Mouse (Mus musculus) heart, embryonic 13.5 days (tissue): ENCODE measurements at regions not wholly inside any gene's neighbourhood (a gene's known extent, or its start where the extent isn't known, plus 50 kb on each side); places are given as distances from the start of the nearest gene placed in this dataset.

Experiments
- ATAC-seq: fragments of 200-750 bp; cut with Nextera tagmentation; 2 replicates; pipeline ENCODE4 v1.8.0; 2017; ENCODE audit warnings: moderate TSS enrichment; ENCODE audit not compliant: insufficient number of reproducible peaks, low FRiP score, low TSS enrichment; ENCODE audit errors: extremely low read depth
- H3K27ac ChIP-seq: fragments of 300-500 bp; sonication (generic); replicated peaks from 2 replicates; pipeline ENCODE4 v1.5.1; 2015; ENCODE audit warnings: moderate library complexity, mild to moderate bottlenecking, inconsistent platforms
- H3K27me3 ChIP-seq: fragments of 300-500 bp; sonication (generic); replicated peaks from 2 replicates; pipeline ENCODE4 v1.6.1; 2015; ENCODE audit warnings: mild to moderate bottlenecking, inconsistent platforms
- H3K36me3 ChIP-seq: fragments of 300-500 bp; sonication (generic); 2 replicates; pipeline ENCODE4 v1.6.1; 2015; ENCODE audit warnings: mild to moderate bottlenecking, inconsistent platforms
- H3K4me1 ChIP-seq: fragments of 300-500 bp; sonication (generic); 2 replicates; pipeline ENCODE4 v1.6.1; 2015; ENCODE audit warnings: inconsistent platforms
- H3K4me2 ChIP-seq: fragments of 300-500 bp; sonication (generic); 2 replicates; pipeline ENCODE4 v1.6.1; 2015; ENCODE audit warnings: inconsistent platforms, mild to moderate bottlenecking, moderate library complexity
- H3K4me3 ChIP-seq: fragments of 300-500 bp; sonication (generic); 2 replicates; pipeline ENCODE4 v1.5.1; 2015; ENCODE audit warnings: moderate library complexity, mild to moderate bottlenecking, inconsistent platforms
- H3K9ac ChIP-seq: fragments of 300-500 bp; sonication (generic); 2 replicates; pipeline ENCODE4 v1.6.1; 2015; ENCODE audit warnings: inconsistent platforms, mild to moderate bottlenecking, moderate library complexity
- H3K9me3 ChIP-seq: fragments of 300-500 bp; sonication (generic); 2 replicates; pipeline ENCODE4 v1.6.1; 2016; ENCODE audit warnings: inconsistent platforms
- WGBS: fragments of 180-500 bp; shearing (Covaris S2); methylation state at CpG from one replicate; pipeline ENCODE4 v1.1.7; 2015; ENCODE audit warnings: mixed read lengths; 5-methylcytosine and 5-hydroxymethylcytosine counted together

GRCm38 (mm10) chr6:35805738-35806137, 266.1 kb upstream of the Mtpn start:
- Histone ChIP-seq H3K36me3 (no peaks in the 10 kb centered on the region), H3K27ac (no peak overlapping the region), H3K9ac (no peak overlapping the region), H3K4me1 (no peaks in the 10 kb centered on the region), H3K9me3 (no peaks in the 10 kb centered on the region), H3K27me3 (no peaks in the 10 kb centered on the region), H3K4me2 (no peak overlapping the region), H3K4me3 (no peak overlapping the region)
- ATAC-seq = no peak
- 73% methylated on average over 2 of the region's 2 CpGs for WGBS

DNA sequence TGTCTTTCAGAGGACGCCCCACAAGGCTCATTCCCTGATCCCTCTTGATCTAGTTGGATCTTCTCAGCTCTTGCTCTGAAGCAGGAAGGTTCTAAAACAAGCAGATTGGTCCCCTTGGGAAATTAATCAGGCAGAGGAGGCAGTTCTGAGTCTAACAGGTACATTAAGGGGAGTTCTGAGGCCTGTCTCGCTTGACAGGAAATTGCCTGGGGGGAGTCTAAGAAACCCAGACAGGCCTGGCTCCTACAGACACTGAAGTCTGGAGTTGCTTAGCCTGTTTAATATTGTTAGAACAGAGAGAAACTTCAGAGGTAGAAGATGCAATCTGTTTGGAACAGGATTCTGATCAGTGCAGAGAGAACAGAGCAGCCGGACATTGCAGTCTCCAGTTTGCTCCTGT, 264.4 kb upstream of the Mtpn start:
- Histone ChIP-seq H3K36me3 (no peaks in the 10 kb centered on the region), H3K4me2 (no peak overlapping the region), H3K9me3 (no peaks in the 10 kb centered on the region), H3K27ac (no peak overlapping the region), H3K4me3 (no peak overlapping the region), H3K9ac (no peak overlapping the region), H3K27me3 (no peaks in the 10 kb centered on the region), H3K4me1 (peaks cover 4% of the 10 kb centered on the region; the same call in 1 of the 2 replicates)
- ATAC-seq = no peak
- 75% methylated on average over 3 of the region's 3 CpGs for WGBS

GRCm38 (mm10) chr6:35779706-35780105, 240.0 kb upstream of the Mtpn start:
- H3K4me1 ChIP-seq = no peaks in the 10 kb centered on the region
- H3K9ac ChIP-seq = no peak overlapping the region
- H3K9me3 ChIP-seq = no peaks in the 10 kb centered on the region
- no peaks in the 10 kb centered on the region for H3K27me3 ChIP-seq
- no peaks in the 10 kb centered on the region for H3K36me3 ChIP-seq
- H3K27ac ChIP-seq = no peak overlapping the region
- H3K4me3 ChIP-seq = no peak overlapping the region
- H3K4me2 ChIP-seq = no peak overlapping the region
- 81% methylated on average over 1 of the region's 1 CpGs for WGBS
- ATAC-seq = no peak

- H3K27me3 ChIP-seq = no peaks in the 10 kb centered on the region
- no peaks in the 10 kb centered on the region for H3K4me1 ChIP-seq
- no peak overlapping the region for H3K4me2 ChIP-seq
- WGBS = 80% methylated on average over 3 of the region's 3 CpGs
- no peak overlapping the region for H3K9ac ChIP-seq
- H3K9me3 ChIP-seq = no peaks in the 10 kb centered on the region
- H3K27ac ChIP-seq = no peak overlapping the region
- H3K4me3 ChIP-seq = no peak overlapping the region
- H3K36me3 ChIP-seq = no peaks in the 10 kb centered on the region
- ATAC-seq = no peak
These were observed 231.2 kb upstream of the Mtpn start for GRCm38 (mm10) chr6:35770907-35771306.

DNA sequence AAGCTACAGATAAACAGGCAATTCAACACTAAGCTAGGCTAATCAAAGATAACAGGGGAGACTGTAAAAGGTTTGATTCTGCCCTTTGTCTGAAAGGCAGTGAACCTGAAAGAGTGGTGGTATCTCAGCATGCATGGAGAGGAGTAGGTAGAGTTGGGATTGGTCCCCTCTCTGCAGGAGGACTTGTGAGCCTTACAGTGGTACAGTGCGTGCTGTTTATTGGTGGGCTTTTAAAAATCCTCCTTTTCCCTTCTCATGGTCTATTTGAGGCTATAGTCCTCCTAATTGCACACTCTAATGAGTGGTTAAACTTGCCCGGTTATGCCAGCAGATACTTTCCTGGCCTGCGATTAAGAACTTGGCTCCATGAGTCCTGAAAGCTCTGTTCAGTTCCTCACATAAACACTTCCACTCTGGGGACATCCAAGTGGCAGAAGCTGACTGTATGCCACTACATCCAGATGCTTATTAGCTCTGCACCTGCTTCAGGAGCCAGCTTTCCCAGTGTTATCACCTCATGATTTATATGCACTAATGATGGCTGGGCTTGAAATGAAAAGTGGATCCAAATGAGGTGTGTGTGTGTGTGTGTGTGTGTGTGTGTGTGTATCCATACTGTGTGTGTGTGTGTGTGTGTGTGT, 220.0 kb upstream of the Mtpn start:
- Histone ChIP-seq H3K4me1 (no peaks in the 10 kb centered on the region), H3K9me3 (peaks cover 3% of the 10 kb centered on the region; the same call in 1 of the 2 replicates), H3K4me2 (no peak overlapping the region), H3K27ac (no peak overlapping the region), H3K36me3 (no peaks in the 10 kb centered on the region), H3K9ac (no peak overlapping the region), H3K27me3 (no peaks in the 10 kb centered on the region), H3K4me3 (no peak overlapping the region)
- WGBS = 88% methylated on average over 3 of the region's 3 CpGs
- ATAC-seq = no peak

- H3K4me1 ChIP-seq = no peaks in the 10 kb centered on the region
- H3K4me2 ChIP-seq = no peak overlapping the region
- no peaks in the 10 kb centered on the region for H3K36me3 ChIP-seq
- no peak for ATAC-seq
- no peak overlapping the region for H3K9ac ChIP-seq
- no peaks in the 10 kb centered on the region for H3K9me3 ChIP-seq
- H3K27me3 ChIP-seq = no peaks in the 10 kb centered on the region
- no peak overlapping the region for H3K27ac ChIP-seq
- WGBS = 33% methylated on average over 1 of the region's 1 CpGs
- H3K4me3 ChIP-seq = no peak overlapping the region
These were observed 206.3 kb upstream of the Mtpn start for GRCm38 (mm10) chr6:35746034-35746433.

GRCm38 (mm10) chr6:35705587-35705986, 165.9 kb upstream of the Mtpn start:
- no peak overlapping the region for H3K4me3 ChIP-seq
- H3K9me3 ChIP-seq = no peaks in the 10 kb centered on the region
- H3K36me3 ChIP-seq = no peaks in the 10 kb centered on the region
- 72% methylated on average over 3 of the region's 3 CpGs for WGBS
- H3K4me1 ChIP-seq = no peaks in the 10 kb centered on the region
- H3K4me2 ChIP-seq = no peak overlapping the region
- H3K27ac ChIP-seq = no peak overlapping the region
- H3K9ac ChIP-seq = no peak overlapping the region
- no peaks in the 10 kb centered on the region for H3K27me3 ChIP-seq
- ATAC-seq = no peak

DNA sequence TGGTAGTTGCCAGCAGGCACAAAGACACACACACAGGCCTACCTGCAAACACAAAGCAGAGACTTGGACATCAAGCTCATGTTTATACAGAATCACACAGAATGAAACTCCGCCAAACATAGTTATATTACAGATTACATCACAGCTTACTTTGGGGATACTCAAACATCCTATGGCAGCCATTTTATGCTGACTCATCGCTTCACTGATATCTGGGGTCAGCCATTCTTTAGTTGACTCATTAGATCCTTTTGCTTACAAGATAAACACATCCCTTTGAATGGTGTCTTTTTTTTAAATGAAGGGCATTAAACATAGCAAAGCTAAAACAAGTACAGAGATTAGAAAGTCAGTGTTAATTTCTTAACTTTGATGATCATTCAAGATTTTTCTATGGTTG, 127.4 kb upstream of the Mtpn start:
- H3K27me3 ChIP-seq = no peaks in the 10 kb centered on the region
- 79% methylated on average over 2 of the region's 2 CpGs for WGBS
- no peaks in the 10 kb centered on the region for H3K4me1 ChIP-seq

GRCm38 (mm10) chr6:35651401-35651800, 111.7 kb upstream of the Mtpn start:
- no peaks in the 10 kb centered on the region for H3K9me3 ChIP-seq
- 50% methylated on average over 4 of the region's 4 CpGs for WGBS
- no peaks in the 10 kb centered on the region for H3K36me3 ChIP-seq
- no peak overlapping the region for H3K4me2 ChIP-seq
- no peaks in the 10 kb centered on the region for H3K4me1 ChIP-seq
- no peak overlapping the region for H3K27ac ChIP-seq
- no peak for ATAC-seq
- H3K9ac ChIP-seq = no peak overlapping the region
- H3K4me3 ChIP-seq = no peak overlapping the region
- no peaks in the 10 kb centered on the region for H3K27me3 ChIP-seq

More for the DNA sequence above, 127.4 kb upstream of the Mtpn start:
- no peaks in the 10 kb centered on the region for H3K36me3 ChIP-seq
- no peak overlapping the region for H3K27ac ChIP-seq
- no peak for ATAC-seq
- no peak overlapping the region for H3K9ac ChIP-seq
- no peak overlapping the region for H3K4me3 ChIP-seq
- no peak overlapping the region for H3K4me2 ChIP-seq
- no peaks in the 10 kb centered on the region for H3K9me3 ChIP-seq

- no peaks in the 10 kb centered on the region for H3K36me3 ChIP-seq
- no peak overlapping the region for H3K4me2 ChIP-seq
- H3K27me3 ChIP-seq = no peaks in the 10 kb centered on the region
- no peak overlapping the region for H3K9ac ChIP-seq
- H3K27ac ChIP-seq = no peak overlapping the region
- no peak for ATAC-seq
- no peaks in the 10 kb centered on the region for H3K9me3 ChIP-seq
- H3K4me3 ChIP-seq = no peak overlapping the region
- 78% methylated on average over 7 of the region's 7 CpGs for WGBS
- H3K4me1 ChIP-seq = no peaks in the 10 kb centered on the region
These were observed 105.5 kb upstream of the Mtpn start for GRCm38 (mm10) chr6:35645210-35645609.

GRCm38 (mm10) chr6:35640672-35641071, 101.0 kb upstream of the Mtpn start:
- no peak for ATAC-seq
- Histone ChIP-seq H3K4me2 (no peak overlapping the region), H3K27ac (no peak overlapping the region), H3K27me3 (no peaks in the 10 kb centered on the region), H3K9ac (no peak overlapping the region), H3K9me3 (no peaks in the 10 kb centered on the region), H3K36me3 (no peaks in the 10 kb centered on the region), H3K4me1 (no peaks in the 10 kb centered on the region), H3K4me3 (no peak overlapping the region)

DNA sequence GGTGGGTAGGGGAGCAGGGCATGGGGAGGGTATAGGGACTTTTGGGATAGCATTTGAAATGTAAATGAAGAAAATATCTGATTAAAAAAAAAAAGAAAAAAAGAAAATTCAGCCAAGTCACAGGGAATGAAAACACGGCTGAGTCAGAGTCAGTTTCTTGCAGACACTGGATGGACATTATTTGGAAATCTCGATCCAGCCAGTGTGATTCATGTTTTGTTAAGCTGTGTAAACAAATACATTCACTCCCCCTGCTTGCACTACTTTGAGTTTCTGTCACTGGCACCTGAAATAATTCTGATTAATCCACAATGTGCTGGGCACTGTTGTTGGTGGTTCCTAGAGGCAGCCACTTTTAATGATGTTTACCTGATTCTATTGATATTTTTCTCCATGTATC, 68.6 kb upstream of the Mtpn start:
- 58% methylated on average over 2 of the region's 2 CpGs for WGBS
- no peak for ATAC-seq
- H3K9me3 ChIP-seq = peaks cover 7% of the 10 kb centered on the region; the same call in 1 of the 2 replicates
- no peak overlapping the region for H3K9ac ChIP-seq
- H3K4me1 ChIP-seq = no peaks in the 10 kb centered on the region
- no peaks in the 10 kb centered on the region for H3K27me3 ChIP-seq
- H3K4me3 ChIP-seq = no peak overlapping the region
- H3K27ac ChIP-seq = no peak overlapping the region
- H3K36me3 ChIP-seq = no peaks in the 10 kb centered on the region
- no peak overlapping the region for H3K4me2 ChIP-seq
